Mouse (Mus musculus): ENCODE results near the gene Gimd1.
A peak's percentile ranks its signal among the peaks of the same experiment; 100 is the strongest.

Gimd1 gene

GRCm38 (mm10) chr3:132629601-132630239 is at the start of gene Gimd1:
Gene Gimd1, plus strand, starts transcription at chr3:132629820.
- no peak for ATAC-seq (ENCODE audit: low TSS enrichment)

GRCm38 (mm10) chr3:132581198-132581597 is 48.4 kb upstream of the Gimd1 start:
- ATAC-seq (ENCODE audit: low TSS enrichment), result no peak

- no peak for ATAC-seq (ENCODE audit: low TSS enrichment)
Measured at GRCm38 (mm10) chr3:132582339-132582738, 47.3 kb upstream of the Gimd1 start.

- ATAC-seq (ENCODE audit: low TSS enrichment), result no peak
Measured at GRCm38 (mm10) chr3:132585122-132585972, 44.3 kb upstream of the Gimd1 start.

- ATAC-seq (ENCODE audit: low TSS enrichment), result no peak
Measured at GRCm38 (mm10) chr3:132588146-132588545, 41.5 kb upstream of the Gimd1 start.

- no peak for ATAC-seq (ENCODE audit: low TSS enrichment)
Measured at GRCm38 (mm10) chr3:132590010-132590409, 39.6 kb upstream of the Gimd1 start.

- no peak for ATAC-seq (ENCODE audit: low TSS enrichment)
Measured at GRCm38 (mm10) chr3:132590604-132591003, 39.0 kb upstream of the Gimd1 start.

- ATAC-seq (ENCODE audit: low TSS enrichment), result peak; percentile 98
Measured at GRCm38 (mm10) chr3:132628741-132629140, 879 bp upstream of the Gimd1 start.

GRCm38 (mm10) chr3:132633261-132633660 is 3.6 kb downstream of the Gimd1 start:
- ATAC-seq (ENCODE audit: low TSS enrichment), result no peak

GRCm38 (mm10) chr3:132637080-132637479 is 7.5 kb downstream of the Gimd1 start:
- no peak for ATAC-seq (ENCODE audit: low TSS enrichment)

- no peak for ATAC-seq (ENCODE audit: low TSS enrichment)
Measured at GRCm38 (mm10) chr3:132644071-132644470, 14.5 kb downstream of the Gimd1 start.

- no peak for ATAC-seq (ENCODE audit: low TSS enrichment)
Measured at GRCm38 (mm10) chr3:132646814-132647213, 17.2 kb downstream of the Gimd1 start.

GRCm38 (mm10) chr3:132649368-132649767 is 19.7 kb downstream of the Gimd1 start:
- no peak for ATAC-seq (ENCODE audit: low TSS enrichment)

GRCm38 (mm10) chr3:132650191-132650590 is 20.6 kb downstream of the Gimd1 start:
- no peak for ATAC-seq (ENCODE audit: low TSS enrichment)

- ATAC-seq (ENCODE audit: low TSS enrichment), result peak; percentile 65; the same call in 1 of the 2 replicates
Measured at GRCm38 (mm10) chr3:132651776-132652175, 22.2 kb downstream of the Gimd1 start.

GRCm38 (mm10) chr3:132653959-132654358 is 24.3 kb downstream of the Gimd1 start:
- ATAC-seq (ENCODE audit: low TSS enrichment), result no peak

- ATAC-seq (ENCODE audit: low TSS enrichment), result no peak
Measured at GRCm38 (mm10) chr3:132655955-132656354, 26.3 kb downstream of the Gimd1 start.

GRCm38 (mm10) chr3:132677494-132677893 is 47.9 kb downstream of the Gimd1 start:
- ATAC-seq (ENCODE audit: low TSS enrichment), result no peak

- ATAC-seq (ENCODE audit: low TSS enrichment), result peak; percentile 97
Measured at GRCm38 (mm10) chr3:132683447-132684230, 54.0 kb downstream of the Gimd1 start, which contains the start of gene Tbck. Gene Tbck, plus strand, starts transcription at chr3:132684144.

GRCm38 (mm10) chr3:132684231-132684928 is 54.8 kb downstream of the Gimd1 start, which contains the start of gene Aimp1:
Gene Aimp1, minus strand, starts transcription at chr3:132684370.
- no peak; the same call in 1 of the 2 replicates for ATAC-seq (ENCODE audit: low TSS enrichment)
